In genomic region chr9:25482322-25482998, GRCm38 (mm10) we compare ENCODE assay signal across 7 mouse cellular contexts. TPM values are rescaled to one million over a fixed set of nuclear protein-coding genes. Genes with fewer than 3 reads are reported as not detected.
DNase-seq lines count a peak whose midpoint lies in the region; ATAC-seq and TF ChIP-seq lines count a peak whose summit lies in the region.

No protein-coding gene starts in this region.

- H3K4me3 ChIP-seq in spleen, adult 2 months (ENCODE audit: extremely low read depth, insufficient read depth, insufficient read length) = peak overlapping the region; percentile 42; the same call in 1 of the 2 replicates
- H3K4me3 ChIP-seq in forebrain, embryonic 10.5 days = peak overlapping the region; percentile 75
- peak overlapping the region; percentile 73 for H3K4me3 ChIP-seq in hindbrain, embryonic 16.5 days (ENCODE audit: low read length)
- H3K4me3 ChIP-seq in midbrain, embryonic 10.5 days = peak overlapping the region; percentile 75

- H3K27me3 ChIP-seq in spleen, adult 2 months (ENCODE audit: control insufficient read depth, insufficient read depth, low read length) = no peaks in the 10 kb centered on the region
- peaks cover 36% of the 10 kb centered on the region for H3K27me3 ChIP-seq in forebrain, embryonic 10.5 days (ENCODE audit: poor library complexity, severe bottlenecking)
- H3K27me3 ChIP-seq in hindbrain, embryonic 16.5 days (replicated peaks; ENCODE audit: control insufficient read depth, insufficient read depth, low read length) = no peaks in the 10 kb centered on the region
- peaks cover 11% of the 10 kb centered on the region for H3K27me3 ChIP-seq in midbrain, embryonic 10.5 days (ENCODE audit: low read depth, poor library complexity, severe bottlenecking)

- H3K9ac ChIP-seq in hindbrain, embryonic 16.5 days (ENCODE audit: low read depth, low read length) = peak overlapping the region; percentile 75; the same call in 1 of the 2 replicates

- no peaks in the 10 kb centered on the region for H3K9me3 ChIP-seq in forebrain, embryonic 10.5 days
- no peaks in the 10 kb centered on the region for H3K9me3 ChIP-seq in hindbrain, embryonic 16.5 days (ENCODE audit: control insufficient read depth, low read length)
- no peaks in the 10 kb centered on the region for H3K9me3 ChIP-seq in midbrain, embryonic 10.5 days (replicated peaks)

- ATAC-seq in hindbrain, embryonic 16.5 days = no peak

- no peaks in the 10 kb centered on the region for H3K36me3 ChIP-seq in spleen, adult 2 months (ENCODE audit: control insufficient read depth, insufficient read depth, low read length)
- H3K36me3 ChIP-seq in forebrain, embryonic 10.5 days (replicated peaks) = no peaks in the 10 kb centered on the region
- H3K36me3 ChIP-seq in hindbrain, embryonic 16.5 days (ENCODE audit: control insufficient read depth, insufficient read depth, low read length) = no peaks in the 10 kb centered on the region
- no peaks in the 10 kb centered on the region for H3K36me3 ChIP-seq in midbrain, embryonic 10.5 days

- WGBS in spleen, adult 2 months = 38% methylated on average over 22 of the region's 22 CpGs
- WGBS in forebrain, embryonic 10.5 days = 56% methylated on average over 22 of the region's 22 CpGs
- WGBS in hindbrain, embryonic 16.5 days = 46% methylated on average over 22 of the region's 22 CpGs
- WGBS in midbrain, embryonic 10.5 days = 53% methylated on average over 22 of the region's 22 CpGs

- TF ChIP-seq POLR2A in spleen, adult 2 months (IDR thresholded peaks at IDR 0.05; ENCODE audit: low read depth, low read length) = no peak

- DNase-seq in spleen, adult 2 months (ENCODE audit: low read depth in 1 of 2, low spot score in 2 of 2) = no peak
- DNase-seq in spleen, adult 12 weeks (ENCODE audit: low spot score) = no peak
- no peak for DNase-seq in forebrain, embryonic 10.5 days (ENCODE audit: extremely low spot score, low spot score)
- DNase-seq in midbrain, embryonic 10.5 days (ENCODE audit: low spot score) = peak; percentile 27
- DNase-seq in urinary bladder, postnatal 4 days (ENCODE audit: low spot score in 2 of 2) = no peak
- DNase-seq in layer of hippocampus, postnatal 36 days = no peak

- H3K4me1 ChIP-seq in spleen, adult 2 months (ENCODE audit: control insufficient read depth, insufficient read depth, insufficient read length) = no peaks in the 10 kb centered on the region; the same call in 1 of the 2 replicates
- peaks cover 49% of the 10 kb centered on the region for H3K4me1 ChIP-seq in forebrain, embryonic 10.5 days
- peaks cover 27% of the 10 kb centered on the region for H3K4me1 ChIP-seq in hindbrain, embryonic 16.5 days (ENCODE audit: control insufficient read depth, insufficient read depth, low read depth, low read length)
- H3K4me1 ChIP-seq in midbrain, embryonic 10.5 days = peaks cover 49% of the 10 kb centered on the region

- TF ChIP-seq CTCF in spleen, adult 2 months (IDR thresholded peaks at IDR 0.05; ENCODE audit: extremely low read depth, insufficient read depth, insufficient read length, insufficient replicate concordance) = no peak

- H3K4me2 ChIP-seq in hindbrain, embryonic 16.5 days (ENCODE audit: low read length) = peak overlapping the region; percentile 69

- no peak overlapping the region for H3K27ac ChIP-seq in spleen, adult 2 months (ENCODE audit: insufficient read depth, low read length)
- H3K27ac ChIP-seq in forebrain, embryonic 10.5 days = no peak overlapping the region
- no peak overlapping the region for H3K27ac ChIP-seq in hindbrain, embryonic 16.5 days (ENCODE audit: low read depth, low read length)
- H3K27ac ChIP-seq in midbrain, embryonic 10.5 days (replicated peaks) = no peak overlapping the region

RNA-seq across cellular contexts. Expression of gene Eepd1, which starts 1.1 kb away (rescaled TPM):
- 2.7 TPM in 2 replicates for polyA plus RNA-seq in spleen, adult 2 months (2012; rRNA removed)
- polyA plus RNA-seq in forebrain, embryonic 10.5 days (2016; fragmentation: Nextera tagmentation; extraction: Ambion mirVana) = 11.6 and 14.2 TPM in 2 replicates
- 15.3 and 15.6 TPM in 2 replicates for polyA plus RNA-seq in hindbrain, embryonic 16.5 days (2015; fragmentation: Nextera tagmentation; extraction: Ambion mirVana)
- 8.5 and 11.4 TPM in 2 replicates for polyA plus RNA-seq in midbrain, embryonic 10.5 days (2016; fragmentation: Nextera tagmentation; extraction: Ambion mirVana)
- total RNA-seq in layer of hippocampus, postnatal 36 days (2021) = 10 to 100 TPM; 14.5 to 18.0 TPM
